Mouse (Mus musculus): ENCODE measurements around the gene Ehd1. TPM values are rescaled to one million over a fixed set of nuclear protein-coding genes. Genes with fewer than 3 reads are reported as not detected.

The Ehd1 gene
- polyA plus RNA-seq, 1 experiment from 2014 or later: 68.8 TPM

DNA sequence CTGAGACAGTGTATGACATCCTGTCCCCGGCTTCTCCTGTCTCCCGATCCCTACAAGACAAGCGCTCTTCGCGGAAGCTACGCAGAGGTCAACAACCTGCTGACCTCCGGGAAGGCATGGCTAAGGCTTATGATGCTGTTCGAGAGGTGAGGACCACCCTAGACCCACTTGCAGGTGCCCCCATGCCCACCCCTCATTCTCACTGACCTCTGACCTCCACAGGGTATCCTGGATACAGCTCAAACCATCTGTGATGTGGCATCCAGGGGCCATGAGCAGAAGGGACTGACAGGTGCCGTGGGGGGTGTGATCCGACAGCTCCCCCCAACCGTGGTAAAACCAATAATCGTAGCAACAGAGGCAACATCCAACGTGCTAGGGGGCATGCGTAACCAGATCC, 15.1 kb upstream of the Ehd1 start:
- Histone ChIP-seq H3K9me3 (replicated peaks) (0 out of 2 replicates have a peak, but pooled peaks cover 5% of the 10 kb centered on the region), H3K9ac (no peak overlapping the region), H3K27ac (no peak overlapping the region), H3K4me1 (replicated peaks) (peaks cover 19% of the 10 kb centered on the region), H3K36me3 (peaks cover 56% of the 10 kb centered on the region), H3K4me2 (no peak overlapping the region), H3K27me3 (no peaks in the 10 kb centered on the region), H3K4me3 (replicated peaks) (no peak overlapping the region)
- ATAC-seq (ENCODE audit: low read depth): no peak
- WGBS (ENCODE audit: insufficient replicate concordance): 85% methylated on average over 14 of the region's 14 CpGs
- no peak for DNase-seq

DNA sequence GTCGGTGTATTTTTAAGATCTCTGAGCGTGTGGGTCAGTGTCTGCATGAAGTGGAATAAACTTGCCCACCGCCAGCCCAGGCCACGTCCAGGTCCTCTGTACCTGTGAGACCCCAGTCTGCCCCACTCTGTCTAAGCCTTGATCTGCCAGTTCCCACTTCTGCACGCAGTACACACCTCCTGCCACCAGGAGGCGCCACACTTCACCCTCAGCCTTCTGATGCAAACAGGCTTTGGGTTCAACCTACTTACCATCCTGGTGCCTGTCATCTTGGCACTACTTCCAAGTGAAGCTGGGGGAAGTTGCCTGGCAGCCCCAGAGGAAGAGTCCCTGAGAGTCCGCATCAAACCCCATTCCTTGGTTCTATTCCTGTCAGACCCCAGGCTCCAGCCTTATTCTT, 14.3 kb upstream of the Ehd1 start:
- H3K4me2 ChIP-seq: no peak overlapping the region
- peak overlapping the region; percentile 41 for H3K27ac ChIP-seq

DNA sequence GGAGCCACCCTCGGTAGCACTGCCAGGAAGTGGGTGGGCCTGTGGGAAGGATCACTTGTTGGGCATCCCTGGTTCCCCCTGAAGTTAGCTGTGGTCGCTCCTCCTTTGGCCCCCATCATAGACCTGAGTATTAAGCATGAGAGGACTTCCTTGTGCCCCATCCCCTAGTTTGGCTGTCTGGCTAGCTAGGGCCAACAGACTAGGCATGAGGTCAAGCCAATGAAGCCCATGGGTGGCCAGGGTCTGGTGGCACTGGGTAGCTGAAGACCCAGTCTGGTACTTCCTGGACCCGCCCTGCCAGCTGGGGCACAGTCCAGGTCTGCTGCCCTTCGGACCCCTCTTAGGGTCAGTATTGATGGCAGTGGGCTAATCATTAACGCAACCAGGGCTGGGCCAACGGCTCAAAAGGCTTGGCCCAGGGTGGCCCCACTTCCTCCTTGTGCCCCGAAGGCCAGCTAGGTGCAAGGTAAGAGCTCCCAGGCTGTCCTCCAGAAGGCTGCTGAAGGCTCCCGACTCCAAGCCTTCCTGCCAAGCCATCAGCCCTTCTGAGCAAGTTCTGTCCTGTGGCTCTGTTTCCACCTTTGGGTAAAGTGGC, 13.6 kb upstream of the Ehd1 start:
- peak overlapping the region; percentile 41 for H3K27ac ChIP-seq
- DNase-seq: no peak
- H3K27me3 ChIP-seq: peaks cover 6% of the 10 kb centered on the region
- 63% methylated on average over 8 of the region's 8 CpGs for WGBS (ENCODE audit: insufficient replicate concordance)
- peaks cover 40% of the 10 kb centered on the region for H3K36me3 ChIP-seq
- peak; percentile 60 for ATAC-seq (ENCODE audit: low read depth)
- H3K4me3 ChIP-seq (replicated peaks): peak overlapping the region; percentile 46
- H3K9ac ChIP-seq: peak overlapping the region; percentile 55
- H3K4me2 ChIP-seq: peak overlapping the region; percentile 55
- H3K4me1 ChIP-seq (replicated peaks): peaks cover 22% of the 10 kb centered on the region
- 0 out of 2 replicates have a peak, but pooled peaks cover 5% of the 10 kb centered on the region for H3K9me3 ChIP-seq (replicated peaks)

More for the DNA sequence above, 14.3 kb upstream of the Ehd1 start:
- Histone ChIP-seq H3K4me3 (replicated peaks) (no peak overlapping the region), H3K4me1 (replicated peaks) (peaks cover 19% of the 10 kb centered on the region), H3K9ac (no peak overlapping the region), H3K36me3 (peaks cover 47% of the 10 kb centered on the region), H3K27me3 (peaks cover 2% of the 10 kb centered on the region; the same call in 1 of the 2 replicates), H3K9me3 (replicated peaks) (0 out of 2 replicates have a peak, but pooled peaks cover 5% of the 10 kb centered on the region)
- peak; percentile 64 for DNase-seq
- 49% methylated on average over 7 of the region's 7 CpGs for WGBS (ENCODE audit: insufficient replicate concordance)
- no peak for ATAC-seq (ENCODE audit: low read depth)

DNA sequence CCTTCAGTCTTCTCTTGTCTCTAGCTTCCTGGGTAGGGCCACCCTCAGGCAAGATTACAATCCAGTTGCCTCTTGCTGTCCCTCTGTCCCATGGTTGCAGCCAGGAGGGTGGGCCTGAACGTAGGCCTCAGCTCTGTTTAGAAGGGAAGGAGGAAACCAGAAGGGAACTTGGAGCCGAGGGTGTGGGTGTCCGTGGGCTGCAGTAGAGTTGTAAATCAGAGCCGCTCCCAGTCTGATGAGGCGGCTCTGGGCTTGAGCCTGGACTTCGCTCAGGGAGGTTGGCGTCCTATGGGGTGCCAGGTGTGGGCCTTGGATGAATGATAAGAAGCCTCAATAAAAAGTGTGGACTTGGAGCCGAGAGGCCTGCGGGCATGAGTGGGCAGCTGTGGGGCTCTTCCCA, 12.3 kb upstream of the Ehd1 start:
- peaks cover 28% of the 10 kb centered on the region for H3K36me3 ChIP-seq
- no peak for DNase-seq
- H3K27me3 ChIP-seq: peaks cover 6% of the 10 kb centered on the region
- 56% methylated on average over 9 of the region's 9 CpGs for WGBS (ENCODE audit: insufficient replicate concordance)
- H3K4me3 ChIP-seq (replicated peaks): peak overlapping the region; percentile 46
- peak overlapping the region; percentile 55 for H3K9ac ChIP-seq
- H3K4me1 ChIP-seq (replicated peaks): peaks cover 29% of the 10 kb centered on the region
- peak overlapping the region; percentile 37; the same call in 1 of the 2 replicates for H3K27ac ChIP-seq
- ATAC-seq (ENCODE audit: low read depth): no peak
- peak overlapping the region; percentile 55 for H3K4me2 ChIP-seq
- 0 out of 2 replicates have a peak, but pooled peaks cover 5% of the 10 kb centered on the region for H3K9me3 ChIP-seq (replicated peaks)

DNA sequence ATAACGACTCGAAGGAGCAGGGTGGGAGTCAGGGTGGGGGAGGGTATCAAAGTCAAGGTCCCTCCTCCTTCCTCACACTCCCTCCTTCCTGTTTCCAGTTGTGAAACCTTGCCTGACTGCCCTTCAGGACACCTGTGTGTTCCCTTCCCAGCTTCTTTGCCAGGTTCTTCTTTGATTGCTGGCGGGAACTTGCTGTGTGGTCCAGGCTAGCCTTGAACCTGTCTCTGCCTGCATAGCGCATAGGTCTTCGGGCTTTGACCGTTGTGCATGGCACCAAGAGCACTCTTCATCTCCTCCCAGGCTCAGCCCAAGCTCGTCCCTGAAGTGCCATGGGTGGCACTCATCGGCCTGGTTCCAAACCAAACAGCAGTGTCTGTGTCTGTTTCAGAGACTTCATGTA, 11.6 kb upstream of the Ehd1 start:
- Histone ChIP-seq H3K36me3 (peaks cover 23% of the 10 kb centered on the region), H3K4me3 (replicated peaks) (peak overlapping the region; percentile 46), H3K4me2 (peak overlapping the region; percentile 55), H3K9me3 (replicated peaks) (0 out of 2 replicates have a peak, but pooled peaks cover 5% of the 10 kb centered on the region), H3K27ac (no peak overlapping the region), H3K27me3 (peaks cover 6% of the 10 kb centered on the region), H3K9ac (peak overlapping the region; percentile 55; the same call in 1 of the 2 replicates), H3K4me1 (replicated peaks) (peaks cover 33% of the 10 kb centered on the region)
- ATAC-seq (ENCODE audit: low read depth) (no peak), DNase-seq (no peak)
- WGBS (ENCODE audit: insufficient replicate concordance): 68% methylated on average over 8 of the region's 8 CpGs

DNA sequence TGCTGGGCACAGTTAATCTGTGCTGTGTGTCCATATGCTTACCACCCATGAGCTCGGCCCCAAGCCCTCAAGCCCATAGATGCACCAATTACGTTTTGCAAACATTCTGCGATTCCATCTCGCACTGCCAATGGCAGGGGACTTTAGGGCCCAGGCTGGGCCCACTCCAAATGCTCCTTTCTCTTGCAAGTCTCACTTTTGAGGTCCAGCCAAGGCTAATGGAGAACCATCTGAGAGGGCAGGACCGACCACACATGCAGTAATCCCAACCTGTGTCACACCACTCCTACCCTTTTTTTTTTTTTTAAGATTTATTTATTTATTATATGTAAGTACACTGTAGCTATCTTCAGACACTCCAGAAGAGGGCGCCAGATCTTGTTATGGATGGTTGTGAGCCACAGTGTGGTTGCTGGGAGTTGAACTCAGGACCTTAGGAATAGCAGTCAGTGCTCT, 10.8 kb upstream of the Ehd1 start:
- DNase-seq (no peak), ATAC-seq (ENCODE audit: low read depth) (no peak)
- H3K27me3 ChIP-seq: peaks cover 6% of the 10 kb centered on the region
- no peak overlapping the region for H3K27ac ChIP-seq
- 62% methylated on average over 6 of the region's 6 CpGs for WGBS (ENCODE audit: insufficient replicate concordance)
- peak overlapping the region; percentile 55 for H3K4me2 ChIP-seq
- H3K9me3 ChIP-seq (replicated peaks): 0 out of 2 replicates have a peak, but pooled peaks cover 4% of the 10 kb centered on the region
- no peak overlapping the region for H3K4me3 ChIP-seq (replicated peaks)
- peaks cover 15% of the 10 kb centered on the region for H3K36me3 ChIP-seq
- H3K9ac ChIP-seq: no peak overlapping the region
- H3K4me1 ChIP-seq (replicated peaks): peaks cover 41% of the 10 kb centered on the region

DNA sequence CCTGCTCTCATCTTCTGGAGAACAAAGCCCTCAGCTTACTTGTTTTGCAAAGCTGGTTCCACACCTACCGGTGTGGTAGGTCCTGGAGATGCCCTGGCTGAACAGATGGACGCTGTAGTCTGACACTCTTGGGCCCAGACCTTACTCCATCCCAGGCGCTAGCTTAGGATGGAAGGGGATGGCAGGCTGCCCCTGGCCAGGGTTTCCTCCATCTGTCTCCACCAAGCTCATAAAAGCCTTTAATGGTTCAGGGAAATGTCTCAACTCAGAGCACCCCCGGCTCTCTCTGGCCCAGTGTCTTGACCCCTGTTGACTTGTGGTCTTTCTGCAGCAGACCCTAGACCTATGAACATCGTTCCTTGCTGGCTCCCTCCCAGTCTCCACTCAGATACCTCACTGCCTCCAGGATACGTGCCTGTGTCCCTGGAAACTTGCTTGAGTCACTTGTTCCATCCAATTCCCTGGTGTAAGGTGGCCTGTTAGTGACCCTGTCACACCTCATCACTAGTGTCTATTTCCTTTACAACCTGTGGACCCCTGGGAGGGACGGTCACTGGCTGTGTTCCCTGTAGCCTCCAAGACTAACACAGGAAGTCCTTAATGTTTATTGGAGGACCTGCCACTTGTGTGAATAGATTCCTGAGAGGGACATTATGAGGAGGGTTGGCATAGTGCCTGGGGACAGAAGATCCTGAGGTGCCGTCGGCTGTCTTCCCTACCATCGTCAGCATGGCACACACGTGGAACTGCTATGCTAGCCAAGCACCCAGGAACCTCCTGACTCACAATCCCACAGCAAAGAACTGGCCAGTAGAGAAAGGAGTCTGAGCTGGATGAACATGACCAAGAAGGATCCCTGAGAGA, 9.0 kb upstream of the Ehd1 start:
- no peak overlapping the region for H3K4me3 ChIP-seq (replicated peaks)
- no peak overlapping the region for H3K9ac ChIP-seq
- no peaks in the 10 kb centered on the region for H3K9me3 ChIP-seq (replicated peaks)
- 57% methylated on average over 11 of the region's 11 CpGs for WGBS (ENCODE audit: insufficient replicate concordance)
- no peak for ATAC-seq (ENCODE audit: low read depth)
- no peak overlapping the region for H3K27ac ChIP-seq
- H3K27me3 ChIP-seq: peaks cover 6% of the 10 kb centered on the region
- H3K36me3 ChIP-seq: no peaks in the 10 kb centered on the region
- H3K4me1 ChIP-seq (replicated peaks): peaks cover 56% of the 10 kb centered on the region
- no peak for DNase-seq
- H3K4me2 ChIP-seq: no peak overlapping the region

DNA sequence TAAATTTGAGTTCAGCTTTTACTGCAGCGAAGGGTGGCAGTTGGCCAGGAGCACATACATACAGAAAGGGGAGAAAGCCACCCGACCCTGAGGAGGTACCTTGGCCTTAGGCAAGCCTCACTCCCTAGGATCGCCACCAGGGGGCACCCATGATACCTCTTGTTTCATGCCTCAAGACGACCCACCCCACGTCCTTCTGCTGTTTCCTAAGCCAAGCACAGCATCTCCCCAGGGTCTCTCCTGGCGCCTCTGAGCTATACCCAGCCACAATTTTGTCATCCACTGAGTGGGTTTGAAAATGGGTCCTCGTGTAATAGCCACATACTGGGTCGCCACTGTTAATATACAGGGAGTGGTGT, 8.4 kb upstream of the Ehd1 start:
- H3K27ac ChIP-seq: no peak overlapping the region

DNA sequence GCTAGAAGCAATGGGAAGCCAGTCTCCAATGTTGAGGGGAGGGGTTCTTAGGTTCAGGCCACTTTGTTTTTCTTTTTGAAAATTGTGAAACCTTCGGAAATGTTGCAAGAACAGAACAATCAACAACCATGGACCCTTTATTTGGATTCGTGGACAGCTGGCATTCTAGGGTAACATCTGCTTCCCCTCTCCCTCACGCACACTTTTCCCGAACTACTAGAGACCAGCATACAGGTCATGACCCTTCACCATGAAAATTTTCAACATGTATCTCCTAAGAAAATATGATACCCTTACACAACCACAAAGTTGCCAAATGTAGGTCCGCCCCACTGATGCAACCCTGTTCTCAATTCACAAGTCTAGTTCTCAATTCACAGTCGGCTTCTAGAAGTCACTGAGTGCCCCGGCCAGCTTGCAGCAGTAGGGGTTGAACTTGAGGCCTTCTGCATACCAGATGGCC, 7.8 kb upstream of the Ehd1 start:
- no peaks in the 10 kb centered on the region for H3K36me3 ChIP-seq
- peaks cover 58% of the 10 kb centered on the region for H3K4me1 ChIP-seq (replicated peaks)
- no peak for DNase-seq
- WGBS (ENCODE audit: insufficient replicate concordance): 64% methylated on average over 7 of the region's 7 CpGs
- no peak for ATAC-seq (ENCODE audit: low read depth)
- peaks cover 6% of the 10 kb centered on the region for H3K27me3 ChIP-seq
- no peak overlapping the region for H3K4me2 ChIP-seq
- H3K27ac ChIP-seq: no peak overlapping the region
- H3K9ac ChIP-seq: no peak overlapping the region
- no peak overlapping the region for H3K4me3 ChIP-seq (replicated peaks)
- no peaks in the 10 kb centered on the region for H3K9me3 ChIP-seq (replicated peaks)

More for the DNA sequence above, 8.4 kb upstream of the Ehd1 start:
- DNase-seq (peak; percentile 74), ATAC-seq (ENCODE audit: low read depth) (peak; percentile 59)
- Histone ChIP-seq H3K4me2 (no peak overlapping the region), H3K9ac (no peak overlapping the region), H3K4me3 (replicated peaks) (no peak overlapping the region), H3K36me3 (no peaks in the 10 kb centered on the region), H3K9me3 (replicated peaks) (no peaks in the 10 kb centered on the region), H3K27me3 (peaks cover 6% of the 10 kb centered on the region), H3K4me1 (replicated peaks) (peaks cover 54% of the 10 kb centered on the region)
- WGBS (ENCODE audit: insufficient replicate concordance): 14% methylated on average over 8 of the region's 8 CpGs

DNA sequence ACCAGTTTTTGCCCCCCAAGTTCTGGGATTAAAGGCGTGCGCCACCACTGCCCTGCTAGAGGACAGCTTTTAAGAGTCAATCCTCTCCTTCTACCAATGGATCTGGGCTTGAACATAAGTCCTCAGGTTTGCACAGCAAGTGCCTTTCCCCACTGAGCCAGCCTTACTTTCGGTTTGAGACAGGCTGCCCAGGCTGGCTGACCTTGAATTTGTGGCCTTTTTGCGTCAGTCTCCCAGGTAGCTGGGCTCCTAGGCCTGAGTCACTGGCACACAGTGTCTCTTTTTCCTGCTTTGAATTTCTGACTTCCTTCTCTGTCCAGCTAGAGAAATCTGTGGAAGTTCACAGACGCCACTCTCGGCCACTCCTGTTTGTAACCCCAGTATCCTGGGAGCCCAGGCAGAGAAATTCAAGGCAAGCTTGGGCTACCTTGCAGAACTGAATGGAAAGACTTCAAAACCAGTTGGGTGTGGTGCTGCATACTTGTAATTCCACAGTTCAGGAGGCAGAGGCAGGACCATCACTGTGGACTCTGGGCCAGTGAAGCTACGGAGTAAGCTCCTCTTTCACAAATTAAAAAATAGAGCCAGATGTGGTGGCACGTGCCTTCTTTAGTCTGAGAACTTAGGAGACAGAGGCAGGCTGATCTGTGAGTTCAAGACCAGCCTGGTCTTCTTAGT, 6.6 kb upstream of the Ehd1 start:
- DNase-seq: no peak

DNA sequence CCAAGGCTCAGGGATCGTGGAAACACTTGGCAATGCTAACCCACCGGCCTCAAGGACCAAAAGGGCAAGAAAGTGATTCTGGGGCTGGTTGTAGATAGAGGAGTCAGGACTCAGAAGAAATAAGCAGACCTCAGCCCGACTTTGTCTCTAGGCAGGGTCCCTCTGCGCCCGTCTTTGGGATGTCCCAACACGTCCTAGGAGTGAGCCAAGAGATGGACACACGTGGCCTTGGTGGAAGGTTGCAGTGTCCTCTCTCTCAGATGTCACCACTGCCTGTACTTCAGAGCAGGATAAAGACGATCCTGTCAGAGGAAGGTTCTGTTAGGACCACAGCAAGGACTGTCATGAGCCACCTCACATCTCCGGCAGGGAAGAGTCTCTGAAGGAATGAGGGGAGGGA, 5.9 kb upstream of the Ehd1 start:
- 59% methylated on average over 9 of the region's 9 CpGs for WGBS (ENCODE audit: insufficient replicate concordance)
- no peak overlapping the region for H3K9ac ChIP-seq
- H3K36me3 ChIP-seq: no peaks in the 10 kb centered on the region
- H3K27me3 ChIP-seq: peaks cover 6% of the 10 kb centered on the region
- ATAC-seq (ENCODE audit: low read depth) (no peak), DNase-seq (no peak)
- H3K4me3 ChIP-seq (replicated peaks): no peak overlapping the region
- no peaks in the 10 kb centered on the region for H3K9me3 ChIP-seq (replicated peaks)
- H3K27ac ChIP-seq: no peak overlapping the region
- peaks cover 60% of the 10 kb centered on the region for H3K4me1 ChIP-seq (replicated peaks)
- no peak overlapping the region for H3K4me2 ChIP-seq

More for the DNA sequence above, 6.6 kb upstream of the Ehd1 start:
- 78% methylated on average over 8 of the region's 8 CpGs for WGBS (ENCODE audit: insufficient replicate concordance)
- no peak overlapping the region for H3K4me3 ChIP-seq (replicated peaks)
- ATAC-seq (ENCODE audit: low read depth): no peak
- peaks cover 60% of the 10 kb centered on the region for H3K4me1 ChIP-seq (replicated peaks)
- peaks cover 6% of the 10 kb centered on the region for H3K27me3 ChIP-seq
- no peaks in the 10 kb centered on the region for H3K36me3 ChIP-seq
- H3K9me3 ChIP-seq (replicated peaks): no peaks in the 10 kb centered on the region
- no peak overlapping the region for H3K4me2 ChIP-seq
- peak overlapping the region; percentile 52; the same call in 1 of the 2 replicates for H3K27ac ChIP-seq
- peak overlapping the region; percentile 42 for H3K9ac ChIP-seq
